Mouse (Mus musculus) limb, embryonic 11.5 days (tissue): ENCODE measurements around the gene Spaca4. TPM values are rescaled to one million over a fixed set of nuclear protein-coding genes. Genes with fewer than 3 reads are reported as not detected.
A peak's percentile ranks its signal among the peaks of the same experiment; 100 is the strongest.

ENCODE experiments used
- ATAC-seq: fragments of 200-750 bp; cut with Nextera tagmentation; 2 replicates; pipeline ENCODE4 v1.8.0; 2017; ENCODE audit warnings: low read depth; ENCODE audit not compliant: insufficient number of reproducible peaks, low FRiP score, low TSS enrichment
- DNase-seq: peaks from one replicate; pipeline ENCODE4 v3.0.0-alpha.2; 2015; ENCODE audit warnings: low spot score
- H3K27ac ChIP-seq: fragments of 300-500 bp; sonication (generic); replicated peaks from 2 replicates; pipeline ENCODE4 v1.5.1; 2014; ENCODE audit warnings: low read depth, mild to moderate bottlenecking, low read length
- H3K27me3 ChIP-seq: fragments of 300-500 bp; sonication (generic); 2 replicates; pipeline ENCODE4 v1.6.1; 2014; ENCODE audit warnings: mild to moderate bottlenecking, low read length, mixed read lengths; ENCODE audit not compliant: control insufficient read depth, insufficient read depth
- H3K36me3 ChIP-seq: fragments of 300-500 bp; sonication (generic); 2 replicates; pipeline ENCODE4 v1.6.1; 2014; ENCODE audit warnings: mild to moderate bottlenecking, low read length, moderate library complexity, mixed read lengths; ENCODE audit not compliant: control insufficient read depth, insufficient read depth
- H3K4me1 ChIP-seq: fragments of 300-500 bp; sonication (generic); 2 replicates; pipeline ENCODE4 v1.6.1; 2014; ENCODE audit warnings: low read length, mixed read lengths; ENCODE audit not compliant: control insufficient read depth, insufficient read depth
- H3K4me2 ChIP-seq: fragments of 300-500 bp; sonication (generic); 2 replicates; pipeline ENCODE4 v1.6.1; 2014; ENCODE audit warnings: low read depth, mild to moderate bottlenecking, moderate library complexity; ENCODE audit not compliant: severe bottlenecking
- H3K4me3 ChIP-seq: fragments of 300-500 bp; sonication (generic); 2 replicates; pipeline ENCODE4 v1.5.1; 2014; ENCODE audit warnings: low read depth, low read length
- H3K9ac ChIP-seq: fragments of 300-500 bp; sonication (generic); 2 replicates; pipeline ENCODE4 v1.6.1; 2014; ENCODE audit warnings: mild to moderate bottlenecking, low read length
- H3K9me3 ChIP-seq: fragments of 300-500 bp; sonication (generic); 2 replicates; pipeline ENCODE4 v1.6.1; 2016; ENCODE audit warnings: low read length; ENCODE audit not compliant: control insufficient read depth
- WGBS: fragments of 180-500 bp; shearing (Covaris S2); extraction: QIAGEN DNeasy Blood & Tissue Kit; methylation state at CpG from one replicate; pipeline ENCODE4 v1.1.7; 2014; 5-methylcytosine and 5-hydroxymethylcytosine counted together
- polyA plus RNA-seq: library from polyadenylated mRNA; unstranded; fragments of >200 nt; fragmentation: Nextera tagmentation; extraction: Ambion mirVana; gene quantifications from 2 replicates; pipeline ENCODE4 v1.2.1, GENCODE M21; 2014

Gene Spaca4
- polyA plus RNA-seq, 1 experiment from 2014 or later = not detected

DNA sequence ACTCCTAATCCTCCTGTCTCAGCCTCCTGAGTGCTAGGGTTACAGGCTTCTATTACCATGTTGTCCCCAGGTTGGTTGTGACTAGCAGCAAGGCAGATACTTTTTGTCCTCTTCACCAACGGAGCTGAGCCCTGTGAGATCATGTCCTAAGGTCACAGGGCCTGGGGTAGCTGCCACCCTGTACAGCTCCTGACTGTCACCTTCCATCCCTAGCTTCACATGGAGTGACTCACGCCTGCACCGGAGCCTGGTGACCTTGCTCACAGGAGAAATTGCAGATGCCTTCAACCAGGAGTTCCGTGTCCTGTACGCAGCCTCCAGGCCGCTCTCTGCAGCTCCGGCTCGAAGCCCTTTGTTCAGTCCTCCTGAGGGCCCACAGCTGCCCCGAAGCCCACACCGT lies 806 bp upstream of the Spaca4 start:
- H3K9ac ChIP-seq = no peak overlapping the region
- 97% methylated on average over 10 of the region's 10 CpGs for WGBS
- ATAC-seq (no peak), DNase-seq (no peak)
- no peaks in the 10 kb centered on the region for H3K27me3 ChIP-seq
- no peak overlapping the region for H3K4me3 ChIP-seq
- H3K4me1 ChIP-seq = peaks cover 8% of the 10 kb centered on the region; the same call in 1 of the 2 replicates
- peaks cover 31% of the 10 kb centered on the region for H3K36me3 ChIP-seq
- no peak overlapping the region for H3K27ac ChIP-seq
- no peak overlapping the region for H3K4me2 ChIP-seq
- no peaks in the 10 kb centered on the region for H3K9me3 ChIP-seq

DNA sequence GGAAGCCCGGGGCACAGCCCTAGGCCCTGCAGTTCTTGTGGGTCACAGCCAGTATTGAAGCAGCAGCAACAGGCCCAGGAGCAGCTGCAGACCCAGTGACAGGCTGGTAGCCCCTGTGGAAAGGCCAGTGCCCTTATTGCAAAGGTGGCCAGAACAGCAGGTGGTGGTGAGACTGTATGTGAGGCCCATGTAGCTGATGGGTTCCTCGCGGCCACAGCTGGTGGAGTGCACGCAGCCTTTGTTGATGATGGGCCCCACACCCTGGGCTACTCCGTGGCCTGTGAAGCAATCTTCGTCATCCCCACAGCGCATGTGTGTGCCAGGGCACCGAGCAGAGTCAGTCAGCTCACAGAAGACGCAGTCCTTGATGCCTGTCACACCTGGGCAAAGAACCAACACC lies 462 bp downstream of the Spaca4 start:
- Histone ChIP-seq H3K4me3 (0 out of 2 replicates have a peak overlapping the region, but pooled peaks have one; percentile 5), H3K27me3 (no peaks in the 10 kb centered on the region), H3K9ac (0 out of 2 replicates have a peak overlapping the region, but pooled peaks have one; percentile 7), H3K9me3 (no peaks in the 10 kb centered on the region), H3K27ac (no peak overlapping the region), H3K36me3 (peaks cover 39% of the 10 kb centered on the region), H3K4me1 (no peaks in the 10 kb centered on the region), H3K4me2 (no peak overlapping the region)
- ATAC-seq (no peak), DNase-seq (no peak)
- 91% methylated on average over 9 of the region's 9 CpGs for WGBS

DNA sequence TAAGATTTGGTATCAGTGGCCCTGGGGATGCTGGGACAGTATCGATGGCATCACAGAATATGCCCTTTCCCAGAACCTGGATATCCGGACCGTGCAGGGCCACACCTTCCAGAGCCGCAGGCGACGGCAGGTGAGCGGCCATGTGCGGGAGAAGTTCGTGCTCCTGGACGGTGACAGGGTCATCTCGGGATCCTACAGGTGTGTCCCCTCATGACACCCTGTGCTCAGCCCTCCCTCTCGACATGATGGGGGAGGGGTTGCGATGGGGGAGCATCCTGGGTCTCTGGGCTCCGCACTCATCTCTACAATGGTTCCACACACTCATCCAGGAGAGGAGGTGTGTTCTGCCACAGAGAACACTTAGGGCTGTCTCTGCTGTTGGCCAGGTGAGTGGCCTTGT lies 1.8 kb downstream of the Spaca4 start:
- H3K4me2 ChIP-seq = no peak overlapping the region
- 94% methylated on average over 14 of the region's 14 CpGs for WGBS
- no peak overlapping the region for H3K27ac ChIP-seq
- no peaks in the 10 kb centered on the region for H3K9me3 ChIP-seq
- no peak overlapping the region for H3K9ac ChIP-seq
- H3K27me3 ChIP-seq = no peaks in the 10 kb centered on the region
- H3K4me3 ChIP-seq = no peak overlapping the region
- peaks cover 46% of the 10 kb centered on the region for H3K36me3 ChIP-seq
- no peak for DNase-seq
- H3K4me1 ChIP-seq = 0 out of 2 replicates have a peak, but pooled peaks cover 6% of the 10 kb centered on the region
- ATAC-seq = no peak

DNA sequence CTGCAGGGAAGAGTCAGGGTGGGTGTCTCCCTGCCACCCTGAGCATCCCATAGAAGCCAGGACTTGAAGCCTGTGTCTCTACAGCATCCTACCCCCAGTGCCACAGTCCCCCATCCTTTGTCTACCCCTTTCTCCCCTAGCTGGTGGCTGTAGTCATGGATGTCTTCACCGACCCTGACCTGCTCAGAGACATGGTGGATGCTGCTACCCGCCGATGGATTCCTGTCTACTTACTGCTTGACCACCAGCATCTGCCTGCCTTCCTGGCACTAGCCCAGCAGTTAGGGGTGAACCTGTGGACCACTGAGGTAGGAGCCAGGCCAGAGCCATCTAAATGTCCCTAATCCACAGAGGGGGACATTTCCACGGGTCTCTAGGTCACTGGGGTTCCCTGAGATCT lies 2.3 kb downstream of the Spaca4 start:
- Histone ChIP-seq H3K9ac (no peak overlapping the region), H3K36me3 (peaks cover 44% of the 10 kb centered on the region), H3K4me1 (0 out of 2 replicates have a peak, but pooled peaks cover 6% of the 10 kb centered on the region), H3K9me3 (no peaks in the 10 kb centered on the region), H3K4me3 (no peak overlapping the region), H3K4me2 (no peak overlapping the region), H3K27me3 (no peaks in the 10 kb centered on the region), H3K27ac (no peak overlapping the region)
- no peak for ATAC-seq
- WGBS = 83% methylated on average over 4 of the region's 4 CpGs
- DNase-seq = no peak

DNA sequence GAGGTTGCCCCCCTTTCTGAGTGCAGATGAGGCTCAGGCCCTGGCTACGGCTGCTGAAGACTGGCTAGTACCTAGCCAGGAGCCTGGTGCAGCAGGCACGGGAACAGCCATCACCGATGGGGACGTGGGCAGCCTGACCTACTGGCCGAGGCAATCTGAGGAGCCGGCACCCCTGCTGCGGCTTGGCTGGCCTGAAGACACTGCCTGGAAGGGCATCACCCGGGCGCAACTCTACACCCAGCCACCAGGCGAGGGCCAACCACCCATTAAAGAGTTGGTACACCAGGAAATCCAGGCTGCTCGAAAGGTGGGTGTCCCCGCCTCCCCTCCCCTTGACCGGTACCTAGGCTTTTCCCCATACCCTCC lies 3.3 kb downstream of the Spaca4 start:
- H3K27ac ChIP-seq = no peak overlapping the region
- H3K9ac ChIP-seq = no peak overlapping the region
- H3K4me1 ChIP-seq = 0 out of 2 replicates have a peak, but pooled peaks cover 6% of the 10 kb centered on the region
- WGBS = 77% methylated on average over 13 of the region's 13 CpGs
- DNase-seq (no peak), ATAC-seq (no peak)
- no peaks in the 10 kb centered on the region for H3K27me3 ChIP-seq
- H3K9me3 ChIP-seq = no peaks in the 10 kb centered on the region
- no peak overlapping the region for H3K4me2 ChIP-seq
- H3K36me3 ChIP-seq = peaks cover 44% of the 10 kb centered on the region
- no peak overlapping the region for H3K4me3 ChIP-seq

DNA sequence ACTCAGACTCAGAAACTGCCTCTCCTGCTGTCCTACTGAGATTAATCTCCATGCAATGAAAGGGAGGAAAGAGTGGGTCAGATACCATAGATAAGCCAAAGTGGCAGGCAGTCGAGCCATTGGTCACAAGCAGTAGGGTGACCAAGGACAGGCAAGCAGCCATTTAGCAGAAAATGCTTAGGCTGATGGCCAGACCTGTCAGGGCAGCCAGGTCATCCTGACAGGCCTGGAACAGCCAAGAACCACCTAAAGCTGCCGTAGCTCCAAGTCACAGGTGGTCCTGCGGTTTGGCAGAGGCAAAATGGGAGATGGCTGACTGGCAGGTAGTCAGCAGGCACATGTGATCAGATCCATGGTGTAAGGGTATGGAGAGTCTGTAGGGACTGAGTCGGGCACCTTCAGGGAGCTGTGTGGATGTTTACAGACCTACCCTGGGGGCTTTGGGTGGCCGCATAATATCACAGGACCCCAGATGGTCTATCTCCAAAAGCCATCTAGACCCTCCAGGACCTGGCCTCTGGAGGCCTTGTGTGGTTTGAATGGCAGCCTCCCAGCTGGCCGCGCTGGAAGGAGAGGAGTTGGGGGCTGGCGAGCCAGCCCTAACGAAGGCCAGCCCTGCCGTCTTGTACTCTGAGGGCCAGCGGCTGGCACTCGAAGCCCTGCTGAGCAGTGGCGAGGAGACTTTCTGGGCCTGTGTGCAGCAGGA lies 3.8 kb downstream of the Spaca4 start:
- H3K36me3 ChIP-seq = peaks cover 44% of the 10 kb centered on the region
- no peak overlapping the region for H3K4me2 ChIP-seq
- H3K4me3 ChIP-seq = no peak overlapping the region
- no peak overlapping the region for H3K27ac ChIP-seq
- ATAC-seq (no peak), DNase-seq (no peak)
- H3K27me3 ChIP-seq = no peaks in the 10 kb centered on the region
- no peaks in the 10 kb centered on the region for H3K9me3 ChIP-seq
- H3K4me1 ChIP-seq = peaks cover 6% of the 10 kb centered on the region; the same call in 1 of the 2 replicates
- WGBS = 60% methylated on average over 13 of the region's 13 CpGs
- no peak overlapping the region for H3K9ac ChIP-seq

DNA sequence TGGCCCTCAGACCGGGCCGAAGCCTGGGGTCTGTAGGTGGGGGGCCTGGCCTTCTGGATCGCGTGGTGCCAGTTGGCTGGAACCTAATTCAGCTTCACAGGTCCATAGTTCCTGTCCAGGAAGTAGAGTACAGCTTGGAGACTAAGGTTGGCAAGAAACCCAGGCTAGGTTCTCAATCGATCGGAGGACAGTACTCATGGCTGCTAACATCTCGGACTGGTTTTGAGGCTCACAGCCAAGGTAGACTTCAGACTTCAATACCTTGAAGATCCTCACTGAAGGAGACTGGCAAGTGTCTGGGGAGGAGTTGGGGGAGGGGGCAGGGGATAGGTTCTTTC lies 4.4 kb downstream of the Spaca4 start:
- DNase-seq (no peak), ATAC-seq (no peak)
- Histone ChIP-seq H3K4me3 (no peak overlapping the region), H3K9me3 (no peaks in the 10 kb centered on the region), H3K27me3 (no peaks in the 10 kb centered on the region), H3K9ac (no peak overlapping the region), H3K4me2 (no peak overlapping the region), H3K4me1 (peaks cover 10% of the 10 kb centered on the region), H3K27ac (no peak overlapping the region), H3K36me3 (peaks cover 44% of the 10 kb centered on the region)
- 80% methylated on average over 7 of the region's 7 CpGs for WGBS

DNA sequence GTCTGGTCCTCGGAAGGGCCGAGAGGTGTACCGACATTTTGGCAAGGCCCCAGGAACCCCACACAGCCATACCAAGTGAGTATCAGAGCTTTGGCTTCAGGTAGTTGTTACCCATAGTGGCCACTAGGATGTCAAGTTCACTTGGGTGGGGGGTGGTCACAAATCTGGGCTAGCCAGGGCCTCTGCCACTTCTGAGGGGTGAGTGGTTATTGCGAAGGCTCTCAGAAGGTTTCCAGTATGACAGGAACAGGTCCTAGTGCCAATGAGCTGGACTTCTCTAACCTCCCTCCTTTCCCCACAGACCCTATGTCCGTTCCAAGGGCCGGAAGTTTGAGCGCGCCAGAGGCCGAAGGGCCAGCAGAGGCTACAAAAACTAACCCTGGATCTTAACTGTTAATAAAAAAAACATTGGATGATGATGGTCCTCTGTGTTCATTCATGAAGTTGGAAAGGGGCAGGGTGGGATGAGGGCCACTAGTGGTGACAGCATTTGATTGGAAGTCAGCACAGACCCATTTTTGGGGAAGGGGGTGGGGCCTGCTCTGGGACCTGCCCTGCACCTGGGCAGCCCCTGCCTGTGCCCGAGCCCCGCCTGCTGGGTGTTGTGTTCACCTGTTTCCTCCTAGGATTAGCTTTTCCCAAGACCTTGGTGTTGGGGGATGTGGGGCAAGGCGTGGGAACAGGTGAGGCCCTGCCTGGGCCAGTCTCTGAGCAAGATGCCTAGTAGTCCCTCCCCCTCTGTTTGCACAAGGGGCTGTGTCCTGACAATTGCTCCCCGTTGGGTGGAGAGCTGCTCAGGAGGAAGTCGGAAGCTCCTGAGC lies 5.0 kb downstream of the Spaca4 start, which contains the start of gene Fam83e:
Fam83e (plus strand) TSS at position 800 of the 821 bp plus-strand sequence.
- Histone ChIP-seq H3K27ac (no peak within 1 kb of the TSS), H3K27me3 (no peaks in the 10 kb centered on the region), H3K4me1 (peaks cover 16% of the 10 kb centered on the region), H3K9me3 (no peaks in the 10 kb centered on the region), H3K9ac (no peak within 1 kb of the TSS), H3K4me3 (0 out of 2 replicates have a peak within 1 kb of the TSS, but pooled peaks have one; percentile 0), H3K4me2 (no peak within 1 kb of the TSS; the same call in 1 of the 2 replicates), H3K36me3 (peaks cover 42% of the 10 kb centered on the region)
- 86% methylated on average over 14 of the region's 14 CpGs for WGBS
- ATAC-seq = no peak
- DNase-seq = no peak
